8 mouse cellular contexts compared by ENCODE assay signal in the genomic region with DNA sequence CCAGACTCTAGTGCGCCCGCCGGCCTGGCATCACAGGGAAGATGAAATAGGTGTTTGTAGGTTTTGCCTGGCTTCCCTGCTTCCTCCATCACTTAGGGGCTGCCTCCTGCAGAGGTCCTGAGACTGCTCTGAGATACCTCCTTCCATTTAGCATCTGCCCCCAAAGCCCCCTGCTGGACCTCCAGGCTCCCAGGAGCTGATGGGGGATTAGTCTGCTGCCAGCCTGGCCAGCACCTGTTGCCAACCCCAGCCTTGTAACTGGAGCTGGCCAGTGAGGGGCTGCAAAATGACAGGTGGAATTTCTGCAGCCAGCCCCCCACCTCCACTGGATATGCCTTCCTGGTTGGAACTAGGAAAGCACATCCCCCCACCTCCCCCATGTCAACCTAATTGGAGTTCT. TPM values are rescaled to one million over a fixed set of nuclear protein-coding genes. Genes with fewer than 3 reads are reported as not detected.
DNase-seq lines count a peak whose midpoint lies in the region; ATAC-seq and TF ChIP-seq lines count a peak whose summit lies in the region.

No protein-coding gene starts in this region.

- TF ChIP-seq CTCF in spleen, adult 2 months (IDR thresholded peaks at IDR 0.05; ENCODE audit: extremely low read depth, insufficient read depth, insufficient read length, insufficient replicate concordance), result no peak
- peak; percentile 18; the same call in 1 of the 2 replicates for TF ChIP-seq CTCF in midbrain, postnatal 0 days (IDR thresholded peaks at IDR 0.05)

- peak; percentile 8 for DNase-seq in adrenal gland, postnatal 14 days
- no peak for DNase-seq in adrenal gland, postnatal 4 days (ENCODE audit: low spot score in 2 of 2)
- DNase-seq in spleen, adult 2 months (ENCODE audit: low read depth in 1 of 2, low spot score in 2 of 2), result no peak
- no peak for DNase-seq in spleen, postnatal 10 days (ENCODE audit: low spot score in 2 of 2)
- DNase-seq in intestine, embryonic 14.5 days (ENCODE audit: low spot score), result no peak
- no peak for DNase-seq in midbrain, postnatal 0 days (ENCODE audit: low spot score)
- no peak for DNase-seq in adrenal gland, postnatal 10 days
- DNase-seq in right cerebral cortex, postnatal 10 days (ENCODE audit: low spot score in 2 of 2), result no peak

- peak overlapping the region; percentile 62; the same call in 1 of the 2 replicates for H3K4me3 ChIP-seq in spleen, adult 2 months (ENCODE audit: extremely low read depth, insufficient read depth, insufficient read length)
- H3K4me3 ChIP-seq in intestine, embryonic 14.5 days (ENCODE audit: low read depth, low read length), result peak overlapping the region; percentile 78
- H3K4me3 ChIP-seq in midbrain, postnatal 0 days (ENCODE audit: low read depth, low read length), result peak overlapping the region; percentile 41; the same call in 1 of the 2 replicates

- 0 out of 2 replicates have a peak overlapping the region, but pooled peaks have one; percentile 8 for H3K9ac ChIP-seq in intestine, embryonic 14.5 days (ENCODE audit: low read length)
- H3K9ac ChIP-seq in midbrain, postnatal 0 days (replicated peaks; ENCODE audit: low read length, poor library complexity, severe bottlenecking), result peak overlapping the region; percentile 60

- TF ChIP-seq POLR2A in spleen, adult 2 months (IDR thresholded peaks at IDR 0.05; ENCODE audit: low read depth, low read length), result no peak

- peak overlapping the region; percentile 90 for H3K4me2 ChIP-seq in intestine, embryonic 14.5 days (ENCODE audit: low read length)
- peak overlapping the region; percentile 66 for H3K4me2 ChIP-seq in midbrain, postnatal 0 days (ENCODE audit: low read depth, low read length, poor library complexity, severe bottlenecking)

- no peaks in the 10 kb centered on the region for H3K27me3 ChIP-seq in spleen, adult 2 months (ENCODE audit: control insufficient read depth, insufficient read depth, low read length)
- no peaks in the 10 kb centered on the region for H3K27me3 ChIP-seq in intestine, embryonic 14.5 days (replicated peaks; ENCODE audit: control insufficient read depth, insufficient read depth, low read length)
- H3K27me3 ChIP-seq in midbrain, postnatal 0 days (ENCODE audit: insufficient read depth, low read length), result no peaks in the 10 kb centered on the region

- H3K9me3 ChIP-seq in intestine, embryonic 14.5 days (ENCODE audit: control insufficient read depth, low read length), result no peaks in the 10 kb centered on the region
- no peaks in the 10 kb centered on the region for H3K9me3 ChIP-seq in midbrain, postnatal 0 days (ENCODE audit: low read length)

- no peaks in the 10 kb centered on the region for H3K36me3 ChIP-seq in spleen, adult 2 months (ENCODE audit: control insufficient read depth, insufficient read depth, low read length)
- no peaks in the 10 kb centered on the region for H3K36me3 ChIP-seq in intestine, embryonic 14.5 days (ENCODE audit: control insufficient read depth, insufficient read depth, low read length)
- H3K36me3 ChIP-seq in midbrain, postnatal 0 days (ENCODE audit: insufficient read depth, low read length), result no peaks in the 10 kb centered on the region

- ATAC-seq in intestine, embryonic 14.5 days (replicated peaks; ENCODE audit: low FRiP score, low TSS enrichment, low read depth), result no peak
- no peak for ATAC-seq in midbrain, postnatal 0 days (ENCODE audit: low FRiP score)

- 53% methylated on average over 3 of the region's 3 CpGs for WGBS in spleen, adult 2 months
- WGBS in intestine, embryonic 14.5 days, result 14% methylated on average over 3 of the region's 3 CpGs
- WGBS in midbrain, postnatal 0 days, result 37% methylated on average over 3 of the region's 3 CpGs

- H3K4me1 ChIP-seq in spleen, adult 2 months (ENCODE audit: control insufficient read depth, insufficient read depth, insufficient read length), result peaks cover 57% of the 10 kb centered on the region; the same call in 1 of the 2 replicates
- H3K4me1 ChIP-seq in intestine, embryonic 14.5 days (replicated peaks; ENCODE audit: control insufficient read depth, insufficient read depth, low read length), result peaks cover 85% of the 10 kb centered on the region
- H3K4me1 ChIP-seq in midbrain, postnatal 0 days (ENCODE audit: insufficient read depth, low read length), result peaks cover 14% of the 10 kb centered on the region; the same call in 1 of the 2 replicates

- H3K27ac ChIP-seq in spleen, adult 2 months (ENCODE audit: insufficient read depth, low read length), result peak overlapping the region; percentile 85
- H3K27ac ChIP-seq in intestine, embryonic 14.5 days (ENCODE audit: low read depth), result peak overlapping the region; percentile 93
- no peak overlapping the region for H3K27ac ChIP-seq in midbrain, postnatal 0 days (ENCODE audit: low read depth, low read length)

RNA-seq across cellular contexts. Expression of gene Rara, which starts 13.2 kb away (rescaled TPM):
- total RNA-seq in adrenal gland, postnatal 14 days (2021), result 24.5 and 29.3 TPM in 2 replicates
- 10 to 100 TPM; 46.4 to 50.6 TPM for total RNA-seq in adrenal gland, postnatal 4 days (2021)
- 37.0 and 48.8 TPM in 2 replicates for polyA plus RNA-seq in spleen, adult 2 months (2012; rRNA removed)
- polyA plus RNA-seq in intestine, embryonic 14.5 days (2014; fragmentation: Nextera tagmentation; extraction: Ambion mirVana), result 42.4 and 43.6 TPM in 2 replicates
- 14.3 and 20.4 TPM in 2 replicates for total RNA-seq in midbrain, postnatal 0 days (2014; rRNA removed)
- 8.2 and 8.7 TPM in 2 replicates for polyA plus RNA-seq in midbrain, postnatal 0 days (2015; fragmentation: Nextera tagmentation; extraction: Ambion mirVana)
- total RNA-seq in adrenal gland, postnatal 10 days (2021), result 10 to 100 TPM; 26.2 to 34.7 TPM

RNA-seq across cellular contexts. Expression of gene Cdc6, which starts 33.2 kb away (rescaled TPM):
- total RNA-seq in adrenal gland, postnatal 14 days (2021), result 3.5 and 5.8 TPM in 2 replicates
- 1 to 10 TPM; 7.5 to 9.1 TPM for total RNA-seq in adrenal gland, postnatal 4 days (2021)
- 1.6 and 2.0 TPM in 2 replicates for polyA plus RNA-seq in spleen, adult 2 months (2012; rRNA removed)
- polyA plus RNA-seq in intestine, embryonic 14.5 days (2014; fragmentation: Nextera tagmentation; extraction: Ambion mirVana), result 32.5 and 32.9 TPM in 2 replicates
- total RNA-seq in midbrain, postnatal 0 days (2014; rRNA removed), result 0.19 and 0.44 TPM in 2 replicates
- polyA plus RNA-seq in midbrain, postnatal 0 days (2015; fragmentation: Nextera tagmentation; extraction: Ambion mirVana), result 0.52 and 0.65 TPM in 2 replicates
- 1 to 10 TPM; 3.8 to 6.5 TPM for total RNA-seq in adrenal gland, postnatal 10 days (2021)

RNA-seq across cellular contexts. Expression of gene Gjd3, which starts 42.0 kb away (rescaled TPM):
- not detected in 2 replicates for total RNA-seq in adrenal gland, postnatal 14 days (2021)
- 1 to 10 TPM in 1 of 2 experiments, under 1 TPM in 1; 0.50 to 1.0 TPM for total RNA-seq in adrenal gland, postnatal 4 days (2021)
- polyA plus RNA-seq in spleen, adult 2 months (2012; rRNA removed), result 0.56 and 0.67 TPM in 2 replicates
- polyA plus RNA-seq in intestine, embryonic 14.5 days (2014; fragmentation: Nextera tagmentation; extraction: Ambion mirVana), result 0.22 TPM in 1 of 2 replicates, not detected in the other
- 3.0 and 5.1 TPM in 2 replicates for total RNA-seq in midbrain, postnatal 0 days (2014; rRNA removed)
- 4.5 and 5.1 TPM in 2 replicates for polyA plus RNA-seq in midbrain, postnatal 0 days (2015; fragmentation: Nextera tagmentation; extraction: Ambion mirVana)
- under 1 TPM; 0.45 to 0.73 TPM for total RNA-seq in adrenal gland, postnatal 10 days (2021)
